Mouse (Mus musculus) liver, embryonic 16.5 days (tissue): ENCODE measurements around the gene Unc50. TPM values are rescaled to one million over a fixed set of nuclear protein-coding genes. Genes with fewer than 3 reads are reported as not detected.
A peak's percentile ranks its signal among the peaks of the same experiment; 100 is the strongest.

ENCODE experiments used
- ATAC-seq: fragments of 200-750 bp; cut with Nextera tagmentation; 2 replicates; pipeline ENCODE4 v1.8.0; 2017; ENCODE audit warnings: low read depth, mild to moderate bottlenecking, moderate number of reproducible peaks, moderate library complexity
- H3K27ac ChIP-seq: fragments of 300-500 bp; sonication (generic); 2 replicates; pipeline ENCODE4 v1.5.1; 2014; ENCODE audit warnings: mild to moderate bottlenecking, low read length
- H3K27me3 ChIP-seq: fragments of 300-500 bp; sonication (generic); 2 replicates; pipeline ENCODE4 v1.6.1; 2014; ENCODE audit warnings: low read depth, low read length, mixed read lengths; ENCODE audit not compliant: control insufficient read depth, insufficient read depth
- H3K36me3 ChIP-seq: fragments of 300-500 bp; sonication (generic); 2 replicates; pipeline ENCODE4 v1.6.1; 2014; ENCODE audit warnings: mild to moderate bottlenecking; ENCODE audit not compliant: control insufficient read depth, insufficient read depth
- H3K4me1 ChIP-seq: fragments of 300-500 bp; sonication (generic); 2 replicates; pipeline ENCODE4 v1.6.1; 2014; ENCODE audit warnings: low read depth, low read length, mixed read lengths; ENCODE audit not compliant: control insufficient read depth
- H3K4me2 ChIP-seq: fragments of 300-500 bp; sonication (generic); 2 replicates; pipeline ENCODE4 v1.6.1; 2014; ENCODE audit warnings: low read depth, low read length, mixed read lengths
- H3K4me3 ChIP-seq: fragments of 300-500 bp; sonication (generic); 2 replicates; pipeline ENCODE4 v1.5.1; 2014; ENCODE audit warnings: low read depth, mild to moderate bottlenecking, low read length
- H3K9ac ChIP-seq: fragments of 300-500 bp; sonication (generic); 2 replicates; pipeline ENCODE4 v1.6.1; 2014; ENCODE audit warnings: low read depth, low read length
- H3K9me3 ChIP-seq: fragments of 300-500 bp; sonication (generic); replicated peaks from 2 replicates; pipeline ENCODE4 v1.6.1; 2016; ENCODE audit warnings: low read length; ENCODE audit not compliant: control insufficient read depth
- WGBS: fragments of 180-500 bp; shearing (Covaris S2); extraction: QIAGEN DNeasy Blood & Tissue Kit; methylation state at CpG from one replicate; pipeline ENCODE4 v1.1.7; 2014; ENCODE audit not compliant: insufficient replicate concordance; 5-methylcytosine and 5-hydroxymethylcytosine counted together
- polyA plus RNA-seq: library from polyadenylated mRNA; unstranded; fragments of >200 nt; fragmentation: Nextera tagmentation; extraction: Ambion mirVana; gene quantifications from 2 replicates; pipeline ENCODE4 v1.2.1, GENCODE M21; 2015

Gene Unc50
- 63.1 and 64.0 TPM in 2 replicates for polyA plus RNA-seq

DNA sequence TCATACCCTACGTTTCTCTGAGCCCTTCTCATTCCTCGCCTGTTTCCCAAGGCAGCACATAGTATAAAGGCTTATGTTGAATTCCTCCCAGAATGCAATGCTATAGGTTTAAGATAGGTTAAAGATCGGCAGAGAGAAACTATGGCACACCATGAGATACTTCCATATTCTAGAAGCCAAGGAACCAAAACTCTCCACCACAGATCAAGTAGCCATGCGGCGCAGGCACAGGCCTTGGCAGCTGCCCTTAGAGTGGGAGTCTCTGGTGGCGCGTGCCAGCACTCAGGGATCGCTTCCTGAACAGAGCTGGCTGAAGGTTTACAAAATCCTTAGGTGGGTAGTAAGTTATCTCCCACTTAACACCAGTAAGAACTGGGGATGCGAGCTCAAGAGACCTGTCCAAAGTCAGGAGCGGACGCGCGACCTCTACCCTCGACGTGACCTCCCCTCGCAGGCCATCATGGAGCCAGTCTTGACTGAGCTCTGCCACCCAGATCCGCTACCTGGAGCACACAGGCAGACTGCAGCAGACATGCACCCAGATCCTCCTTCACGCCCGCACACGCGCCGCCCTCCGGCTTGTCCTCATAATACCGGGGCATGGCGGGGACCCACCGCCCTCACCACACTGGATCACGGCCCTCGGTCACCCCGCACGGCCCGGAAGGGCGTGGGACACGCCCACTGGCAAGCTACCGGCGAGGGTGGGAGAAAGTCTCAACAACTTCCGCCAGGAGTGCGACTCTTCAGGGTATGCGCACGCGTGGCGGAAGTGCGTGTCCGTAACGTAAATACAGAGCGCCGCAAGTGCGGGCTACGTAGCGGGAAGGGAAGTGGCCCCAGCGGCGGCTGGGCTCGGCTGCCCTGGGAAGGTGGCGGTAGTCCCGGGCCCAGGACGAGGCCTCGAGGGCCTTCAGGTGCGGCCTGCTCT is at the start of gene Unc50, which contains the start of gene Coa5:
TSS of gene Unc50 (plus strand) at position 774 of the 931 bp plus-strand sequence.
TSS of gene Coa5 (minus strand) at position 738 of the 931 bp plus-strand sequence.
- Histone ChIP-seq H3K4me2 (peak within 1 kb of the TSS; percentile 77), H3K9ac (peak within 1 kb of the TSS; percentile 92), H3K4me1 (peaks cover 24% of the 10 kb centered on the region), H3K9me3 (no peaks in the 10 kb centered on the region), H3K27me3 (no peaks in the 10 kb centered on the region), H3K27ac (peak within 1 kb of the TSS; percentile 88), H3K4me3 (peak within 1 kb of the TSS; percentile 94), H3K36me3 (peaks cover 20% of the 10 kb centered on the region)
- 1% methylated on average over 57 of the region's 57 CpGs for WGBS
- ATAC-seq, result peak; percentile 97

- H3K9ac ChIP-seq, result no peak overlapping the region
- H3K9me3 ChIP-seq, result no peaks in the 10 kb centered on the region
- 74% methylated on average over 5 of the region's 5 CpGs for WGBS
- no peak overlapping the region for H3K27ac ChIP-seq
- no peak overlapping the region for H3K4me2 ChIP-seq
- ATAC-seq, result no peak
- H3K4me3 ChIP-seq, result no peak overlapping the region
- no peaks in the 10 kb centered on the region for H3K4me1 ChIP-seq
- H3K36me3 ChIP-seq, result no peaks in the 10 kb centered on the region; the same call in 1 of the 2 replicates
- no peaks in the 10 kb centered on the region for H3K27me3 ChIP-seq
Measured at GRCm38 (mm10) chr1:37380913-37381312, 49.0 kb upstream of the Unc50 start.

GRCm38 (mm10) chr1:37384304-37384703 is 45.6 kb upstream of the Unc50 start:
- WGBS, result 46% methylated on average over 3 of the region's 3 CpGs
- Histone ChIP-seq H3K9me3 (no peaks in the 10 kb centered on the region), H3K36me3 (no peaks in the 10 kb centered on the region; the same call in 1 of the 2 replicates), H3K27ac (no peak overlapping the region), H3K4me1 (no peaks in the 10 kb centered on the region), H3K4me2 (no peak overlapping the region), H3K9ac (no peak overlapping the region), H3K4me3 (no peak overlapping the region), H3K27me3 (no peaks in the 10 kb centered on the region)
- no peak for ATAC-seq

GRCm38 (mm10) chr1:37386448-37386971 is 43.4 kb upstream of the Unc50 start:
- no peaks in the 10 kb centered on the region for H3K9me3 ChIP-seq
- no peaks in the 10 kb centered on the region for H3K27me3 ChIP-seq
- H3K36me3 ChIP-seq, result no peaks in the 10 kb centered on the region; the same call in 1 of the 2 replicates
- H3K4me1 ChIP-seq, result no peaks in the 10 kb centered on the region
- no peak overlapping the region for H3K4me3 ChIP-seq
- no peak overlapping the region for H3K27ac ChIP-seq
- ATAC-seq, result no peak
- H3K9ac ChIP-seq, result no peak overlapping the region
- no peak overlapping the region for H3K4me2 ChIP-seq
- 57% methylated on average over 7 of the region's 7 CpGs for WGBS

DNA sequence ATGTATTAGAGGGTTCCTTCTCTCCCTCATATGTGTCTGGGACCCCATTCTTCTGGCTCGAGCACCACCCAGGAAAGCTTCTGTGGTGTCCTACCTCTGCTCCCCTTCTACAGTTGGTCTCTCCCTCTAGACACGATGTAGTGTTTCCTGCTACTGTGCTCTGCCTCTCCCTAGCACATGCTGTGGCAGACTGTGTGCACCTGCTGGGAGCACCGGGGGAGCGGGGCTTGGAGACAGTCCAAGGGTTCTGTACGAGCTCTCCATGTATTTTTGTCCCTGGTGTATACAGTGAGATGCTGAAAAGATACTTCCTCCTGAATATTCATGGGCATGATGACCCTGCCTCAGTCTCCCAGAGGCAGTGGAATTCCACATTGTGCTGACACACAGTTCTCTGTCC is 36.8 kb upstream of the Unc50 start:
- Histone ChIP-seq H3K4me3 (no peak overlapping the region), H3K9ac (no peak overlapping the region), H3K4me2 (no peak overlapping the region), H3K36me3 (no peaks in the 10 kb centered on the region; the same call in 1 of the 2 replicates), H3K9me3 (no peaks in the 10 kb centered on the region), H3K4me1 (no peaks in the 10 kb centered on the region), H3K27ac (no peak overlapping the region), H3K27me3 (no peaks in the 10 kb centered on the region)
- WGBS, result 59% methylated on average over 5 of the region's 5 CpGs
- ATAC-seq, result no peak

GRCm38 (mm10) chr1:37396481-37396880 is 33.5 kb upstream of the Unc50 start:
- Histone ChIP-seq H3K9me3 (no peaks in the 10 kb centered on the region), H3K4me3 (no peak overlapping the region), H3K27me3 (no peaks in the 10 kb centered on the region), H3K36me3 (no peaks in the 10 kb centered on the region), H3K4me1 (no peaks in the 10 kb centered on the region), H3K9ac (no peak overlapping the region), H3K27ac (no peak overlapping the region), H3K4me2 (no peak overlapping the region)
- ATAC-seq, result no peak
- WGBS, result 63% methylated on average over 1 of the region's 1 CpGs

DNA sequence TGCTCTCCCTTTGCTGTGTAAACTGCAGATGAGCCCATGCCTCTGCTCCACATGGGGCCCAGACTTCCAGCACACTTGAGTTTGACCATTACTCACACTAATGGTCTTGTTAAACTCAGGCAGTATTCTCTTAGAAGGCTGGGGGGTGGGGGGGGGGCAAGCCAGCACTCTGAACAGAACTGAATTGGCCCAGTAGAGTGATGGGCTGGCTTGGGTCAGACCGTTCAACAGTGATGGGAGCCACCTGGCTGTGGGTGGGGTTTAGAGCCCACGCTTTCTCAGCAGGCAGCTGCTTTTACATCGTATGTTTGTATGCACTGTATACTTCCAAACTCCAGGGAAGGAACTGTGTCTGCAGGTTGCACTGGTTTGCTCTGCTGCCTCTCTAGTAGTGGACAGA is 31.0 kb upstream of the Unc50 start:
- no peak for ATAC-seq
- 60% methylated on average over 3 of the region's 3 CpGs for WGBS
- no peaks in the 10 kb centered on the region for H3K27me3 ChIP-seq
- H3K27ac ChIP-seq, result no peak overlapping the region
- no peaks in the 10 kb centered on the region; the same call in 1 of the 2 replicates for H3K36me3 ChIP-seq
- H3K9ac ChIP-seq, result no peak overlapping the region
- no peak overlapping the region for H3K4me3 ChIP-seq
- H3K4me1 ChIP-seq, result no peaks in the 10 kb centered on the region
- H3K9me3 ChIP-seq, result no peaks in the 10 kb centered on the region
- no peak overlapping the region for H3K4me2 ChIP-seq

DNA sequence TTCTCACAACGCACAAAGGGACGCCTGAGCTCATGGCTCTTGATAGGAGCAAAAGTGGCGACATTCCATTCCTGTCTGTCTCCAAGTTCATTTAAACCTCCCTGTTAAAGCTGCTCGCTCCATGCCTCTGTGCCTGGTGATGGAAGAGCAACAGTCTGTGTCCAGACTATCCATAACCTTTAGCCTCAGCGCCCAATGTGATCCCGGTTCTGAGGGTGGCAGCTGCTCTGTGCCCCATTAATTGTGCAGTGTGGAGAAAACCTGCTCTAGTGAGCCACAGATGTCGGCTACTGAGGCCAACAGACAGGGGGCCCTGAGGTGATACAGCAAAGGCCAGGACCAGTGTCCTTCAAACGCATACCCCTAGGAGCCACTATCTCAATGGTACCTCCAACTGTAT is 30.2 kb upstream of the Unc50 start:
- H3K36me3 ChIP-seq, result no peaks in the 10 kb centered on the region; the same call in 1 of the 2 replicates
- ATAC-seq, result no peak
- H3K27me3 ChIP-seq, result no peaks in the 10 kb centered on the region

DNA sequence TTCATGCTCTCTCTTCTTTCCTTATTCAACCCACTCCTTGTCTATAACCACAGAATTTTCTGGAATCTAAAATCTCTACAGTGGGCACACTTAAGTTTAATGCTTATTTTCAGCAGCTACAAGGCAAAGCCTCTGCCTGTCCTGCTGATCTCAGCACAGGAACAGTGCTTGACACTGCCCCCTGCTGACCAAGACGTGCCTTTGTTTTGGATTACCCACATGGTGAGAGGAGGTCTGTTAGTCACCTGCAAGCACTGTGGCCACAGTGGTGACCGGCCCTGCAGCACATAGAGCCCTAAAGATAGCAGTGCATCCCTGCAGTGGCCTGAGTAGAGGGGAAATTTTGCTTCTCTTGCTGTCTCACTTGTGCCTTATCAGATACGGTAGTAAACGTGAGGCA is 28.3 kb upstream of the Unc50 start:
- WGBS, result 37% methylated on average over 4 of the region's 4 CpGs

More for the DNA sequence above, 30.2 kb upstream of the Unc50 start:
- Histone ChIP-seq H3K9me3 (no peaks in the 10 kb centered on the region), H3K9ac (no peak overlapping the region), H3K4me3 (no peak overlapping the region), H3K4me2 (no peak overlapping the region), H3K27ac (no peak overlapping the region), H3K4me1 (no peaks in the 10 kb centered on the region)
- 70% methylated on average over 8 of the region's 8 CpGs for WGBS

More for the DNA sequence above, 28.3 kb upstream of the Unc50 start:
- H3K9me3 ChIP-seq, result no peaks in the 10 kb centered on the region
- no peaks in the 10 kb centered on the region for H3K4me1 ChIP-seq
- H3K4me2 ChIP-seq, result no peak overlapping the region
- H3K36me3 ChIP-seq, result no peaks in the 10 kb centered on the region; the same call in 1 of the 2 replicates
- no peak for ATAC-seq
- H3K9ac ChIP-seq, result no peak overlapping the region
- H3K27me3 ChIP-seq, result no peaks in the 10 kb centered on the region
- no peak overlapping the region for H3K27ac ChIP-seq
- H3K4me3 ChIP-seq, result no peak overlapping the region
